Mouse (Mus musculus) cerebellum, adult 2 months (tissue): ENCODE data around the gene Spdye4c.

ENCODE experiments used
- CTCF ChIP-seq: fragments of 200-500 bp; IDR thresholded peaks from 2 replicates; pipeline ENCODE4 v1.5.1; 2011; ENCODE audit warnings: low read depth, mild to moderate bottlenecking, control low read depth, low read length, moderate library complexity, borderline replicate concordance; ENCODE audit not compliant: insufficient read depth
- POLR2A ChIP-seq: fragments of 200-500 bp; IDR thresholded peaks from 2 replicates; pipeline ENCODE4 v1.6.1; 2011; ENCODE audit warnings: low read length, control low read depth, borderline replicate concordance; ENCODE audit not compliant: insufficient read depth

DNA sequence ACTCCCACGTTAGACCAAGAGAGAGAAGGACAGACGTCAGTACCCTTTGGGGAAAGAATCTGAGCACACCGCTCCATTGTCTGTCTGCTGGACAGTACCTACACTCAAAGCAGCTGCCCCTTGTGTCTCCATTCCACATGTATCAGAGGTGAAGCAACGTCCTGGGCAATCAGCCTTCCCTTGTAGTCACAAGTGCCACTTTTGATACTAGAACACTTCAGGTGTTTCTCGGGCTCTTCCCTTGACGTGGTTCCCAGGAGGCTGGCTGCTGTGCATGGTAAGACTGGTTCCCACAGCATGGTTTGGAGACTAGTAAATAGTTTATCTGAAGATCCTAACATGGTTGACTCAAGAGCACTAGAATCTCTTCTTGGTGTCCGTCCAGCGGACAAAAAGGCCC is 20.2 kb downstream of the Spdye4c start:
- TF ChIP-seq CTCF (no peak), POLR2A (no peak)
